Mouse (Mus musculus) myocyte (in vitro differentiated cells): Measurements from ENCODE around the gene Rassf2.
A peak's percentile ranks its signal among the peaks of the same experiment; 100 is the strongest.

ENCODE experiments used
- MAX ChIP-seq: IDR thresholded peaks from one replicate; pipeline ENCODE4 v1.6.1; 2011; ENCODE audit warnings: low read depth, mild to moderate bottlenecking, control low read depth
- MYOD1 ChIP-seq, 3 experiments: IDR thresholded peaks; one replicate each; pipeline ENCODE4 v1.6.1; 2011; ENCODE audit warnings: control low read depth in 2 of 3, low read depth in 2 of 3, mild to moderate bottlenecking in 2 of 3, moderate library complexity in 1 of 3; ENCODE audit not compliant: insufficient read length in 2 of 3, control insufficient read depth in 1 of 3
- MYOG ChIP-seq, 3 experiments: IDR thresholded peaks; one replicate each; pipeline ENCODE4 v1.6.1; 2011; ENCODE audit warnings: control low read depth in 2 of 3, low read depth in 2 of 3, mild to moderate bottlenecking in 2 of 3; ENCODE audit not compliant: insufficient read length in 2 of 3, control insufficient read depth in 1 of 3, insufficient read depth in 1 of 3
- POLR2A ChIP-seq: IDR thresholded peaks from one replicate; pipeline ENCODE4 v1.6.1; 2011; ENCODE audit warnings: low read depth, mild to moderate bottlenecking, control low read depth, moderate library complexity; ENCODE audit not compliant: insufficient read length
- POLR2AphosphoS2 ChIP-seq: IDR thresholded peaks from one replicate; pipeline ENCODE4 v1.6.1; 2011; ENCODE audit warnings: low read depth, control low read depth; ENCODE audit not compliant: insufficient read length
- TCF12 ChIP-seq: IDR thresholded peaks from one replicate; pipeline ENCODE4 v1.6.1; 2011; ENCODE audit warnings: mild to moderate bottlenecking, control low read depth; ENCODE audit not compliant: poor library complexity, insufficient read depth, severe bottlenecking
- USF1 ChIP-seq: IDR thresholded peaks from one replicate; pipeline ENCODE4 v1.6.1; 2011; ENCODE audit warnings: low read depth, mild to moderate bottlenecking, control low read depth, moderate library complexity

- TF ChIP-seq MYOD1 (IDR thresholded peaks at IDR 0.05; ENCODE audit: control insufficient read depth in 1 of 3, insufficient read length in 2 of 3, low read depth in 2 of 3) (peak in 1 of 3 experiments; percentile 27), POLR2A (no peak), TCF12 (no peak), MAX (no peak), MYOG (IDR thresholded peaks at IDR 0.05; ENCODE audit: control insufficient read depth in 1 of 3, insufficient read depth in 1 of 3, insufficient read length in 2 of 3, low read depth in 2 of 3) (peak in 1 of 3 experiments; percentile 8), POLR2AphosphoS2 (no peak), USF1 (no peak)
These were observed 1.0 kb downstream of the Rassf2 start for GRCm38 (mm10) chr2:132028894-132029605.
